Mouse (Mus musculus): ENCODE measurements at regions not wholly inside any gene's neighbourhood (a gene's known extent, or its start where the extent isn't known, plus 50 kb on each side); places are given as distances from the start of the nearest gene placed in this dataset.
"Not testable (repeated sequence)": the region's sequence is repeated elsewhere in the genome, so short reads cannot be mapped to it uniquely, and the experiment has no call there.

DNA sequence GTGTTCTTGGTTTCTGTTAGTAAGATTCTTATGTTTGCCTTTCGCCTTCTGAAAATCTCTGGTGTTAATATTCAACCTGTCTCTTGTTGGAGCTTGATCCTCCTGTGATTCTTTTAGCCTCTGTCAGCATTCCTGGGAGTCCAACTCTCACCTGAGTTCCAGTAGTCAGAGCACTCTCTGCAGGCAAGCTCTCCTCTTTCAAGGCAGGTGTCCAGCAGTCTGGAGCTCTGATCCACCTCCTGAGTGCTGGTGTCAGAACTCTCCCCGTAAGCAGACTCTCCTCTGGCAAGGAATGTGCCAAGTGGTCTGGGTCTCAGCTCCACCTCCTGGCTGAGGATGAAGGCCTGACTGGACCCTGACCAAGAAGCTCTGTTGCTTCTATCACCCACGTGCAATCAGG lies 521.0 kb upstream of the Pou3f2 start:
- not testable (repeated sequence) for DNase-seq (ENCODE audit: extremely low read depth, insufficient read length, low spot score)

DNA sequence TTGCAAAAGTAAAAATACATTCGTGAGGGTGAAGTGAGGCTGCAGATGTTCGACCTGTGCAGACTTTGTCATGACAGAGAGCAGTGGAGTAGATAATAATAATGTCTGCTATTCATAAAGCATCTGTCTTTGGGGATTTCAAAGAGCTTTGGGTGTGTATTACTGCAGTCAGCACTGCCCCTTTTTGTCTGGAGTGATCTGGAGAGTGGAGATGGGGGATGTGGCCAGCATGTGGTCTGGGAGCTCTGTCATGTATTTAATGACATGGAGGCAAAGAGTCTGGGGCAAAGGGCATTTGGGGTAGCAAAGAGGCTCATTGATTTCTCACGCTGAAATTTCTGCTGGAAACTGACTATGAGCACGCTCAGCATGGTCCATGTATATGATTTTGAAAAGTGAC lies 510.8 kb upstream of the Pou3f2 start:
- DNase-seq (ENCODE audit: extremely low read depth, insufficient read length, low spot score), result no peak

DNA sequence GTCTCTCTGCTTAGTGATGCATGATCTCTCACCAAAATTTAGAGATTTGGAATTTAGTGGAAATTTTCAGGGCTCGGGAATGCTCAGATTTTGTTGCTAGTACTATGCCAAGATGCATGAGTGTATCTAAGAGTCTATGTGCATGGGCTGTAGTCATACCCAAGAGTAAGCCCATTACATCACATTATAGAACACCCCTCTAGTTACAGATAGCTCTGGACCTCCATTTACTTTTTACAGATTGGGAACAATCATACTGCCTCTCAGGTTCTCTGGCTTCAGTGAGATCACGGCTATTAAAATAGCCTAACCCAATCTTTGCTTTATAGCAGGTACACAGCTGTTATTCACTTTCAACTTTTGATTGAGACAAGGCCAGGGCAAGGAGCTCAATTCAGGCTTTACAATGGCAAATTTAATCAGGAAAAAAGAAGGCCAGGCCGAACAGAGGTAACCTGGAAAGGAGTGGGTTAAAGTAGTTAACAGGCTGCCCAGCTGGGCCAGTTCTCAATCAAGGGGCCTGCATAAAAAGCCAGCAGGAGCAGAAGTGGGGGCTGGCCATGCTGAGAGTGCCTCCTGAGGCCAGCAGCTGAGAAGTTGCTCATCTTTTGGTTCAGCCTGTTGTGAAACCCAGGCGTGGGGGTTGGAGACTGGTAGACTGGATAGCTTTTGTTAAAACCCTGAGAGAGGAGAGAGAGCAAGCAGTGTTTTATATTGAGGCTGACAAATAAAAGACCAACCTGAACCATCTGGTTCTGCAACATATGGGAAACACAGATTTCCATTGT lies 509.2 kb upstream of the Pou3f2 start:
- DNase-seq (ENCODE audit: extremely low read depth, insufficient read length, low spot score), result no peak

DNA sequence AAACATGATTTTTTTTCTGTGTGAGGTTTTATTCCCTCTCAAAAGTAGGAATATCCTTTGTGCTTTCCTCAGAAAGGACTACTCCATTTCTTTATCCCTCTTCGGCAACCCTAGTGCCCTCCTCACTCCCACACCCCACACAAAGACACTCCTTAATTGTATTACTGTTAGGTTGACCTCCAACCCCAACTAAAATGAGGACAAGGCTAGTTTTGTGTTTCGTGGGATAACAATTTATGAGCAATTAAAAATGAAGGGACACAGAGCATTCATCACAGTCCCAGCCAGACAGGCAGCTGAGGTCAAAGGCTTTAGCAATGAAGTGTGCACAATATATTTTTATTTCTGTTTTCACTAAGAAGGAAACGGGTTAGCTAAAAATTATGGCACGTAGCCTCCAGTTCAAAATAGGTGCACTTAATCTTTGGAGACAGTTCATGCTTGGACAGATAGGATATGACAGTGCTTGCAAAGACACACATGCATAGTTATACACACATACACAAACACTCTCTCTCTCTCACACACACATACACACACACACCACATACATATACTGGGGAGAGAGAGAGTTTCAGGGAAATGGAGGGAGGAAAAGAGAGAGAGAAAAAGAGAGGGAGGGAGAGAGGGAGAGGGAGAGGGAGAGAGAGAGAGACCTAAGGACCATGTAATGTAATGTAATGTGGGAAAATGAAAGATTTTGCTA lies 498.8 kb upstream of the Pou3f2 start:
- no peak for DNase-seq (ENCODE audit: extremely low read depth, insufficient read length, low spot score)

DNA sequence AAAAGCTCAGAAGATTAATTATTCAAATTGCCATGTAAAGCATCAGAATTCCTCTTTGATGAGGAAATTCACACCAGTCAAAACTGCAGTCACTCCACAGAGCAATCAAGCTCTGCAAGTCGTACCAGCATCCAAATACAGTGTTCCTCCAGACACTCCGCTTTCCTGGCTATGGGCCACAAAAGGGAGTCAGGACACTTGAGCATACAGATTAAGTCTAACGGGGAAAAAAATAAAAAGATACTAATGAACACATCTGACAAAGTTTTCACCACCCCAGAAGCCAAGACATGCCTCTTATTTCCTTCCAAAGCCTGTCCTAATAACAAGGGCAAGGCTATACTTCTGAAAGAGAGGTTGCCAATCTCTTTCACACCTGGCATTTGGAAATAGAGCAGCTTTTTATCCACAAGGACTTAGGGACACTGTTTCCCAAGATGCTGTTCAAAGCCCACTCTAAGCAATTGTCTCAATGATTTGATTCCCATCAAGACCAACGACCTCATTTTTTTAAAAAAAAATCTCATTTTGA lies 485.5 kb upstream of the Pou3f2 start:
- no peak for DNase-seq (ENCODE audit: extremely low read depth, insufficient read length, low spot score)

DNA sequence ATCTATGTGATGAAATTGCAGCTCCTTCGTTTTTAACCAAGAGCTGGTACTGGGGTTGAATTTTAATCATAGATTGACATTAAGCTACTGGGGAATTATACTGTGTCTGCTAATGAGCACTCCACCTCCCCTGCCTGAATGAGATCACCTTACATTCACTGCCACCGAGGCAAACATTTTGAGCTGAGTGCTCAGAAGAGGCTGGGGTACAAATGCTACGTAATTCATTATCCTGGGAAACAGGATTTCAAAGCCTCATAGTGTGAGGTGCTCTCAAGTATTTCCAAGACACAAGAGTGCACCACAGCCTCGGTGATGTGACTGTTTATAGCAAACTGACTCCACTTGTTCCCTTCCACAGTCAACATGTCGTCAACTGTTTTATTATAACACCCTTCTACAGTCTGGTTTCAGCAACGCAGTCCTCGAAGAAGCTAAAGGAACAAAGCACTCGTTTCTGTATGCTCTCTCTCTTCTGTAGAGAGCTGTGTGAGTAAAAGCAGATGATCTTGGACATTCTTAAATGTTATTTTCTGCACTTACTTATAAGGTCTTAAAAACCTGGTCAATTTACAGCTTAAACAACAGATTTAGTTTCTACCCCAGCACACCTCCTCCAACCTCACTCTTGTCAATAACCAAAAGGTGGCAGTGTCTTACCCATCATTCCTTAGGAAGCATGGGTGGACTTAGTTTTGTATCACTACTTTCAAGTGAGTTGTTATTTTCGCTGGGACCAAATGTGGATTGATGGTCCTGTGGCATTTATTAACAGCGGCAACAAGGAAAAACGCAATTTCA lies 484.8 kb upstream of the Pou3f2 start:
- DNase-seq (ENCODE audit: extremely low read depth, insufficient read length, low spot score), result no peak

DNA sequence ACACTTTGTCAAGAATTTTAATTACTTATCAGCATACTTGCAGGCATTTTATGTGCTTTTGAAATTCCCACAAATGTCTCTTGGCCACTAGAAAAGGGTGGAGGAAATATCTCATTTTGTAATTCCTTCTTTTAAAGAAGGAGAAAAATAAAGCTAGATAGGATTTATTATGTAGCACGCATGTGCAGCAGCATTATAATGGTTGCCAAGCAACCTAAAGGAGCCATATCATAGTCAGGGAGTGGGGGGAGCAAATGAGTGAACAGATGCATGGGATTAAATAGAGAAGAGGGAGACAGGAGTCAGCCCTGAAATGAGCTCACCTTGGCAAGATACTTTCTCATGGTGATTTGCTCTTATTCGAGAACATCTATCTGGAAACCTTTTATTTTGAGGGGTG lies 483.0 kb upstream of the Pou3f2 start:
- DNase-seq (ENCODE audit: extremely low read depth, insufficient read length, low spot score), result no peak

DNA sequence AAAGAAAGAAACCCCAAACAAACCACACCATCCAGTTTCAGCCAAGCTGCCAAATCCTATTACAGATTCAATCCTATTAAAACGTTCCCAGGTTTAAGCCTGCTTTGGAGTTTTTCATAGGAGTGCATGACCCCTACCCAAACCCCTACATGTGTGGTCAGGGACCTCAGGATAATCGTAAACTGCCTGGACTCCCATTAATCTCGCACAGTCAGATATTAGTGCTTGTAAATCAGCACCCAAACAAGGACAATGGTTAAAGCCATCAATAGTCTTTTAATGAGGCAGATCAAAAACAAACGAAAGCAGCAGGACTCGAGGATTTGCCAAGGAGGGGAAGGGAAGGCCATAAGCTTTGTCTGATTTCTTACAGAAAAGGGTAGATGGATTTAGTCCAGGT lies 482.3 kb upstream of the Pou3f2 start:
- no peak for DNase-seq (ENCODE audit: extremely low read depth, insufficient read length, low spot score)

DNA sequence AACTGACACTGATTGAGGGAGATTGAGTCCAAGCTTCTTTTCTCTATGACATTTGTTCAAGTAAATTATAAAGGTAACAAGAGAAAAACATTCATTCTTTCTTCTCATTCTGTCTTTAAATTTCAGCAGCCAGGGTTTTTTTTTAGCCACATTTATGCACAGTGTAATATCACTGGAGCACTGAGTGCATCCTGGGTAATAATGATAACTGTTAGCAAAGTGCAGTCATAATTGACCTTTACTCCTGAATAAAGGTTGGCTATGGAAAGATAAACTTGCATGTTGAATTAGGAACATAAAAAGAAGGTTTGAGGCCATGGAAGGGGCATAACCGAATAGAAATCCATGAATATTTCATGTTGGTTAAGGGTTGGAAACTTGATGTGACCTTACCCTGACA lies 461.3 kb upstream of the Pou3f2 start:
- DNase-seq (ENCODE audit: extremely low read depth, insufficient read length, low spot score), result no peak

DNA sequence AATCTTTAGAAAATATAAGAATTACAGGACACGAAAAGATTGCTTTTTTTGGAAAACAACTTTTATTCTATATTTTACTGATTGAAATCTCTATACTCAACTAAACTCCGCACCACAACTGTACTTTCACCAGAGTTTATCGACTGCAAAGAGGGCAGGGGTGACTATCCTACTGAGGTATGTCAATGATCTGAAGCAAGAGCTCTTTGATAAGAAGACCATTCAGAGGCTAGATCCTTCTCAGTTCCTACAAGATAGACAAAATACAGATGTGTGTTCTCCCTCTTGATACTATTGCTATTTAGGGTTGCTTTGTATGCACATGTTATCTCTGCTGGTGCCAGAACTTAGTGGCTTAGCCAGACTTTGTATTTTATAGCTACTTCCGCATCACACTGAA lies 460.7 kb upstream of the Pou3f2 start:
- no peak for DNase-seq (ENCODE audit: extremely low read depth, insufficient read length, low spot score)

DNA sequence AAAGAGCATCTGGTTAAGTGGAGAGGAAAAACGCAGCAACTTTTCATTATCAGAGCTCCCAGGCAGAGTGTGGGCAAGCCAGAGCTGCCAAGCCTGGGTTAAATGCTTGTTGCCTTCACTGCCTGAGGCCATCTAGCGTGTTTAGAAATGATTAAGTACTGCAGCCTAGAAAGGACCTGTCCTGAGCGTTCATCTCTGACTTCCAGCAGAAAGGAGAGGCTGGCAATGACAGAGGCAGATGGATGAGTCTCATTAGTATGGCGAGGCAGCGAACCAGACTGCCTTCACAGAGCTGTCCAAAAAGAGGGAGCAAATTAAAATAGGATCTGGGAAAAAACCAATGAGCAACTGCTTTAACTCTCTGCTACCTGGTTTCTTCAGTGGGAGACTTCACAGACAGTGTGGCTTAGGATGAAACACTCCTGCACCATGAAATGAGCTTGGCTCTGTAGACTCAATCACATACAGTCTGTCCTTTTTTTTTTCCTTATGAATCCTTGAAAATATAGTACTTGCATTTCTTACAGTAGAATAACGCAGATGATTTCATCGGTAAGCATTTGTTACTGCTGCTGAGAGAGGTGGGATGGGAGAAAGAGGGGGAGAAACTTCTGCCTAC lies 458.7 kb upstream of the Pou3f2 start:
- DNase-seq (ENCODE audit: extremely low read depth, insufficient read length, low spot score), result no peak

DNA sequence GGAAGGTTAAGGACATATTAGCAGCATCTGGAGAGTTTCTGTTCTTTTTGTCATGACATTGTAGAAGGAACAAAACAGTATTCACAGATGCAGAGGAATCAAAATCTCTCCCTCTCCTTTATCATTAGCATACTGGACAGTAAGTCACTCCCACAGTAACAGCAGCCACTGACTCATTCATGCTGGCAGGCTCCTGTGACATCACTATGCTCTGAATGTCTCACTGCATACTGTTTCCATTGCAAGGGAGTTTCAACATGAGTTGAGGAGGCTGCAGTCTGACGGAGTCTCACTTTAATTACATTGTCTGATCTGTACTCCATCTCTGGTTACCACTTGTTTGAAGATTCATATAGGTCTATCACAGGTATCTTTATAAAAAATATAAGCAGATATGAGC lies 450.1 kb upstream of the Pou3f2 start:
- no peak for DNase-seq (ENCODE audit: extremely low read depth, insufficient read length, low spot score)

DNA sequence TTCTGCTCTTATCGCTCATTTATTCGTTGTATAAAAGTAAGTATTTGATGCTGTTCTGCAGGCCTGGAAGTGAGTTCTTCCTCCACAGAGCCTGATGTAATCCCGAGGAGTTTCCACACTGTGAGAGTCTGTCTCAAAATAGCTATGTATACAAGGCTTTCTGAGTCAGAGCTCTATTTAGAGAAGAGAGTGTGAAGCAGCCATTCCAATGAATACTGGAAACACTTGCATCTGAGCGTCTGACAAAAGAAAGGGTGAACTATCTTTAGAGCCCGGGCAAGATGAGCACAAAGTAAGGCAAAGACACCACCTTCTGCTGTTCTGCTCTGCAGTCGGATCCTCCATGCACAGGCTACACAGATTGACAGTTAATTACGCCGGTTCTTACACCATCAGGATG lies 436.0 kb upstream of the Pou3f2 start:
- DNase-seq (ENCODE audit: extremely low read depth, insufficient read length, low spot score), result no peak

DNA sequence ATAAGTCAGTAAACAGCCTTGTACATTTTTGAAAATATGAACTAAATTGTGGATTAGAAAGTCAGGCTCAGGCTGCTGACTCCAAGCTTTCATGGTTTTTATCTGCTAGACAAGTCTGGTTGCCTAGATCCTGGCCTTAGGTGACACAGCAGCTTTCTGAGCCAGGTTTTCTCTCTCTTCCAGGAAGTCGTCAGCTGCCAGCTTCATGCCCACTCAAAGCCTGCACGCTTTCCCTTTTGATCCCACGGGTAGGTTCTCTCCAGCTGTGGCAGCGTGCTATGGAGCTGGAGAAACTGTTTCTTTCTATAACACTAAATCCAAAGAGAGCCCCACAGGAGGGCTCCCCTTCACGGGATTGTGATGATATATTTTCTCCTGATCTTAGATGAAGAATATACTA lies 426.7 kb upstream of the Pou3f2 start:
- DNase-seq (ENCODE audit: extremely low read depth, insufficient read length, low spot score), result no peak

DNA sequence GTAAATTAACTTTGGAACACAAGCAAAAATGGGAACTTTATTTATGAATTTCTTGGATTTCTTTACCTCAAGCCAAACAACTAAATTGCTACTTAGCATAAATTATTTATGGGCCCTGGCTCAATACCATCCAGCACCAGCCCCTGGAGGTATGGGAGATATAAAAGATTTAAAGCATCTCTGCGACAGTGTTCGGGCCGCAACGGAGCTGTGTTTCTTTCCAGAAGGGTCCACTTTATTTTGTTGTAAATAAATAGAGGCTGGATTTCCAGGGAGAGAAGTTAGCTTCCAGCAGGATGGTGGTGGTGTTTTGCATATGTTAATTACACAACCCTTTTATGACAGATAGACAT lies 404.5 kb upstream of the Pou3f2 start:
- no peak for DNase-seq (ENCODE audit: extremely low read depth, insufficient read length, low spot score)

DNA sequence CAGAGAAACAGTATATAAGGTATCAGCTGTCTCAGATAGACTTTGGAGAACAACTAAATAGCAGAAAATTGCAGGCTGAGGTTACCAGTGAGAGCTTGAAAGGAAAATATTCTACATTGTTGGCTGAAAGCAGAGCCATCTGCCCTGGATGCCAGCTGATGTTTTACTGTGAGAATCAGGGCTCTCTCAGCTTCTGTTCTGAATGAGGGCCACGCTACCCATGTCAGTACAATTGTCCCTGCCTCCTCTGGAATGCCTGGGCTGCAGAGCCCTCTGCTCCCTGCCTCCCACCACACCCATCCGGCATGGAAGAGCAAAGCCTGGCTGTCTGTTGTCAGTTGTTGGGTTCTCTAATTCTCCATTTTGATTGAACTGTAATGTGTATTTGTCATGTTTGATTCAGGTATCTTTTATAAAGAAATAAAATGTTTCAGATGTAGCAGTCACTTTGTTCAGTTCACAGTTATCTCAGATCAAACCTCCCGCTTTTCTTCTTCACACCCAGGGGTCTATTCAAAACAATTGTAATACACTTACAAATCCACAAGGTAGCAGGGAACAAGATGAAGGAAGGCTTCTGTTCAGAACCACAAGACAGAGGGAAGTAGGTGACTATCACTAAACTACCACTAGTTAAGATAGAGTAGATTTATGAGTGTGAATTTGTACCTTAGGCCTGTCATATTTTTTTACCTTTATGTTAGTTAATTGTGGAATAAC lies 404.0 kb upstream of the Pou3f2 start:
- DNase-seq (ENCODE audit: extremely low read depth, insufficient read length, low spot score), result no peak

DNA sequence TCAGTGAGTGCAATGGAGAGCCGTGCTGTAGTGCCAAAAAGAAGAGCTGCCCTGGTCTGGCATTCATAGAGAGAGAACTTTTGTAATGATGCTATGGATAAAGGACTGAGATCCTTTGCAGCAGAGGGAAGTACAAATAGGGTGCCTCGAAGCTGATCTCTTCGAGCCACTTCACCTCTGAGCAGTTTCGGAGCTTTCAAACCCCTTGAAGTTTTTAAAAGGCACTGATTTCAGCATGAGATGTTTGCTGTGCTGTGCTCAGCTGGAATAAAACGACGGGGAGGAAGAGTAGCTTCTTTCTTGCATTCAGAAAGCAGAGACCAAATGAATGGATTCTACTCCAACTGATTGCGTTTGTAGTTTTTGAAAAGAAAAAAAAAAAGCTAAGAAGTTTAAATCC lies 392.5 kb upstream of the Pou3f2 start:
- no peak for DNase-seq (ENCODE audit: extremely low read depth, insufficient read length, low spot score)

DNA sequence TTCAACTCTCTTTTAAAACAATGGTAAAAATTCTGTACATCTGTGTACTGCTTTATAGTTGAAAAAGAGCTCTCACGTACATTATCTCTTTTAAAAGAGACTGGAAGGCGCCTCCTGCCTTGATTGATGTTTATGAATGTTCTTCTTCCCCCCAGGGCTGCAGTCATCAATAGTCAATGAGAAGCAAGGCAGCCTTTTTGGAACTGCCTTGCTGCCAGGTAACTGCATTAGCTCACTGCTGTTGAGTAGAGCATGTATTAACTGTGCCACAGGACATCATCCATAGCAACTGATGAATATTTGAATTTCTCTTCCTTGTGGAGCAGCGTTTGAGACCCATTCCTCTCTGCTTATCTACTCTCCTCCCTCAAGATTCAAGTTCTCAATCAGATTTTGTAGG lies 387.2 kb upstream of the Pou3f2 start:
- DNase-seq (ENCODE audit: extremely low read depth, insufficient read length, low spot score), result no peak

DNA sequence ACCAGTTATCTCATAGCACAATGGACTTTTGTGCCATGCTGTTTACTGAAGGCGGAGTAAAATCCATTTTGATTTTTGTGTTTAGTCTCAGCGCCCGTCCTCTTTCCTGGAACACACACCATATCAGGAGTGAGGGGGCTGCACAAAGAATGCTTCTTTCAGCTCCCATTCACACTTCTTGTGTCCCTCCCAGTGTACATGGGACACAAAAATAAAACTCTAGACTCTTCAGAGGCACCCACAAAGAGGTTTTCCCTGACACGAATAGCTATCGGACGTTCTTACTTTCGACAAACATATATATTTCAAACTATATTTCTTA lies 347.9 kb upstream of the Pou3f2 start:
- DNase-seq (ENCODE audit: extremely low read depth, insufficient read length, low spot score), result no peak

DNA sequence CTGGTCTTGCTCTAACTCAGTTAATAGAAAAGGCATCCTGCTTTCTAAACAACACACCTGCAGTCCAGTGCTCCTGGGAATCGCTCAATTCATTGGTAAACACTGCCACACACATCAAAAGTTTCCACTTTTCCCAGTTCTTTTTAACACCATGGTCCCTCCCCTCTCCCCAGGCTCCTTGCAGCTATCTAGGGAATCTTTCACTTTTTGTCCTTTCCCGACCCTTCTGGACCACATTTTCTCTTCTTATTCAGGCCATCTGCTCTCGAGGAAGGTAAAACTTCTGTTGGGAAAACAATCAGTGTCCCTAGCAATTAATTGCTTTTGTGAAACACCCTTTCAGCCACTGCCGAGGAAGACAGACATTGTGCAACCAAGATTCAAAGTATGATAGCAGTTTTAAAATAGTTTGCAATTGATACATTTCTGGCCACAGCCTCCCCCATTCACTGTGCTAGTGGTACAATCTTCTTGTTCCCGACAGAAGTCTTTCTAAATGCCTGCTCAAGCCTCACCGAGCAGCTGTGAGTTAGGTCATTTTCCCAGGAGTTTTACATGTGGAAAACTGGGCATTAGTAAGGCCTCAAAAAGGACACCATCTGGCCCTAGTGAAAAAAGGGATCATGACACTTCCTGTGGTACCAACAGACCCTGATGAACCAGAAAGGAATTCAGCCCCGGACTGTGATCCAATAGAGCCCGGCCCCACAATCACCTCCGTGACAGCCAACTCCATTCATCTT lies 347.4 kb upstream of the Pou3f2 start:
- no peak for DNase-seq (ENCODE audit: extremely low read depth, insufficient read length, low spot score)

Data from 3134 (cell line).